Mouse (Mus musculus) left cerebral cortex, adult 11 months (tissue): ENCODE measurements at regions not wholly inside any gene's neighbourhood (a gene's known extent, or its start where the extent isn't known, plus 50 kb on each side); places are given as distances from the start of the nearest gene placed in this dataset.

Experiments
- DNase-seq: peaks from one replicate; pipeline ENCODE4 v3.0.0; 2022; ENCODE audit warnings: low spot score

DNA sequence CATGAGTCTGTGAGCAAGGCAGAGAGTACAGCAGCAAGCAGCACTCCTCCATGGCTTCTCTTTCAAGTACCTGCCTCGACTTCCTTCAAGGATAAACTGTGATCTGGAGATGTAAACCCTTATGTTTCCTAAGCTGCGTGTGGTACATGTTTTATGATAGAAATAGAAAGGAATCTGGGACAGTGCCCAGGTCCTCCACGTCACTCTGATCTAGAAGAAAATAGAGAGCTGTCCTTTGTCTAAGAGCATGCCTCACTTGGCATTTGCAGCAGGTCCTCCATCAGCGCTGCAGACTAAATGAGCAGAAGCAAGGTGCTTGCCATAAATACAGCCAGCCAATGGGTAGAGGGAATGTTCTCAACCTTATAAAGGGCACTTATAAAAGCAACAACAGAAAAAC is 156.3 kb upstream of the Zfp618 start:
- no peak for DNase-seq

DNA sequence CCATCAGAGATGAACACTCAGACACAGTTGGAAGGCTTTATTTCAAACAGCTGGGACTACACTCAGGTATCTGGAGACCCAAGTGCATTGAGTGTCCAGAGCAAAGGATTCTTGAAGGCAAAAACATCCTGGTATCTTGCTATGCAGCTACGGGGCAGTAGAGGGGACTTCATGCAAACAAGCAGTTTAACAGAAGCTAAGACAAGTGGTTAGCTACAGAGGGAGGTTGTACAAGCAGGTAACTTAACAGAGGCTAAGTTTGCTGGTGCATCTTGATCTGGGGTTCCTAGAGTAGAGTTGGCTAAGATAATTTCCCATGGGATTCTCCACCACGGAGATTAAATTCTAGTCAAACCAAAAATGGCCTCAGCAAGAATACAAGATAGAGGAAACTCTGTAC is 145.5 kb upstream of the Zfp618 start:
- no peak for DNase-seq

DNA sequence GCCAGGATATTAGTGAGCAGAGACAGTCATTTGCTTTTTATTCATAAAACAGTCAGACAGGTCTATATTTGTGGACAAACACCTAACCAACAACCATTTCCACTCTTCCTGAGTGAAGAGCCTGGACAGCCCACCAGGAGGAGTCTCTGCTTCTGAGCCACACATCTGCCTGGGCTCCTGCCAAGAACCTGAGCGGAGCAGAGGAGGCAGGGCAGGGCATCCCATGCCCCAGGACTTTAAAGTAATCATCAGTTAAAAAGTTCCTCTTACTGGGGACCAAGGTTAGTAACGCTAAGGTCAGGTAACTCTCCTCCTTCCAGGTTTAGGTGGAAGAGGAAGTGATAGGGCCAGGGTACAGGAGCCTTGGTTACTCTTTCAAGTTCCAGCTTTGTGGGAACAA is 144.1 kb upstream of the Zfp618 start:
- no peak for DNase-seq

DNA sequence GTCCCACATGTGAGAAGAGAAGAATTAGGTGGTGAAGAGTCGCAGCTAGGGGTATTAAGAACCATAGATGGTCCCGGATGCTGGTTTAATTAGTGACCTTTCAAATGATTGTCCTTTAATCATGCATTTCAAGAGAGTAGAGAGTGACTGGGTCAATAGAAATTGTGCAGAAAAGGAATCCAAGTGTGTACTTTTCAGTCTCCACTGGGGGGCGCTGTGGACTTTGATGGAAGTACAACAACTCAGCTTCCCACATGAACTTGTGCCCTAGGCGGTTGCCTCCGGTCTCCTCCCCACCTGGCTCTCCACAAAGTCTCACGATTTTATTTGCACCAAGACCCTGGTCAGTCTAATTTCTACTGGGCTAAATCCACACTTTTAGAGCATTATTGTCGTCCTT is 142.8 kb upstream of the Zfp618 start:
- peak; percentile 18 for DNase-seq

DNA sequence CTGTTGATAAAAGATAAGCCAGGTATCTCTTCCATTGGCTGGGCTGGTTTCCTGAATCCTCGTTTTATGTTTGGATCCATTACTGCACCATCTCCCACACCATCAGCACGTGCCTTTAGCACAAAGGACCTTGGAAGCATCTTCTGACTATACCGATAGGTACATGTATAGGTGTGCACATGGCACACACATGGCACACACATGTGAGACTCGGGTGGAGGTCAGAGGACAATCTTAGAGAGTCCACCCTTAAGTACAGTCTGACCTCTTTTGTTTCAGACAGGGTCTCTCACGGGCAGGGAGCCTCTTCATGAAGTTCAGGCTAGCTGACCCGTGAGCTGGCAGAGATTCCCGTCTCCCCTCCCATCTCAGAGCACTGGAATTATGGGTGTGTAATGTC is 142.3 kb upstream of the Zfp618 start:
- DNase-seq: no peak

DNA sequence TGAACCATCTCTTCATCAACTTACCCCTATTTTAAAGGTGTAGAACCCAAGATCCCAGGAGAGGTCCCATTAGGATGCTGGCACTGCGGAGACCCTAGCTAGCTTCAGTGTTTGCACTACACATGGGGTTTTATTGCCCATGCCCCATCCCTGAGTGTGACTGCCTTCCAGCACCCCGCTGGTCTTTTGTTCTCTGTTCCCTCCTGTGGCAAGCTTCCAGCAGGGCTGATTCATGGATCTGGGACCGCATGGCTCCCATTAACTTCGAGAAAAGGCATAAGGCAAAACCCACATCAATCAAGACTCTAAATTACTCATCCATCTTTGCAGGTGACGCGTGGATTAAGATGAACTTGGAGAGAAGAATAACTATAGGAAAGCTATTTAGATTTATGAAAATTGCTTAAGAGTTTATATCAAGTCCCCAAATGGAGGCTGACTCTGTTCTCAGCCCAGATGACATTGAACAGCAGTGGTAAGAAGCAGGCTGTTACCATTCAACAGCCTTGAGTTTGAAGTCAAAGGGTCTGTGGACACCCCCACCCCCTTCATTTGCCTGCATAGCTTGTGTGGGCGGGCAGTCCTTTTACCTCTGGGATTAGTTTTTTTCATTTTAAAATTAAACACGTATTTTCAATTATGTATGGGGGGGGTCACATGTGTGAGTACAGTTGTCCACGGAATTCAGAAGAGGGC is 141.7 kb upstream of the Zfp618 start:
- DNase-seq: no peak

DNA sequence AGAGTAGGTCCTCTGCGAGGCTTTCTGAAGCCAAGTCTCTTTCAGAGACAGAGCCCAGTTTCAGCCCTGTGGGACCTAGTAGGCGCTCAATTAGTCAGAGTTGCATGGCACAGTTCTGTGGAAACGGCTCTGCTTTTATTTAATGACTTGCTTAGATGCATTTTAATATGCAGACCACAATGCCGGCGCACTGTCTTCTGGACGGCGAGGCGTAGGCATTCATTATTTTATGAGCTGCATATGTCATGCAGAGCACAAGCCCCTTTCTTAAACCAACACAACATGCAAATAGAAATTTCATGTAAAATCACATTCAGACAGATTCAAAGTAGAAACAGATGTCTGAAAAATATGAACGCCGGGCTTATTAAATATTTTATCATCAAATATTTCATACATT is 140.8 kb upstream of the Zfp618 start:
- no peak for DNase-seq

DNA sequence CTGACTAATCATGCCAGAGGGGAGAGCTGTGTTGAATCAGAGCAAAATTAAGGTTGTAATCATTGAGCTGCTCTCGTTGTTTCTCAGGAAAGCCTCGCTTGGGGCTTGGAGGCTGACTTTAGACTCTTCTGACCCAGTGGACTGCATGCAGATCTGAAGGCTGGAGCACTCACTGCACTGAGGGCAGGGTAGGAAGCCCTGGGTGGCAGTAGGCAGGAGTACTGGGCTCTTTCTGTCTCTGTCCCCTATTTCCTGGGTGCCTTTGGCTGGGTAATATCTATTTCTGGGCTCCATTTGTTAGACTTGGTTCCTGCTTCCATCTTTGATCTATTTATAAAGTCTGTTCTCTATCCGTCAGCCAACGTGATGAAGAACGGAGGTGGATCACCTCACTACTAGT is 140.1 kb upstream of the Zfp618 start:
- no peak for DNase-seq

DNA sequence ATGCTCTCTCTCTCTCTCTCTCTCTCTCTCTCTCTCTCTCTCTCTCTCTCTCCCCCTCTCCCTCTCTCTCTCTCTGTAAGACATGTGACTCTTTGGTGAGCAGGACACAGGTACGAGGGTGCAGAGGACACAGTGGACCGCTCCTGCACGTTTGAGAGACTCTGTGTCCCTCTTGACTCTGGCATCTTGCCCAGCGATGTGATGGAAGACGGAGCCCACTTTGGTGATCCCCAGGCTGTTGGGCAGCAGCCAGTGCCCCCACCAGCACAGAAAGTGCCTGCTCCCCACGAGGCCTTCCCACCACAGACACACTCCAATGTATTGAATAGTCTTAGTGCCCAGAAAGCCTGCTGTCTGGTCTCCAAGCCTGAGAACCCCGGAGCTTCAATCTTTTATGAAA is 136.4 kb upstream of the Zfp618 start:
- DNase-seq: no peak

DNA sequence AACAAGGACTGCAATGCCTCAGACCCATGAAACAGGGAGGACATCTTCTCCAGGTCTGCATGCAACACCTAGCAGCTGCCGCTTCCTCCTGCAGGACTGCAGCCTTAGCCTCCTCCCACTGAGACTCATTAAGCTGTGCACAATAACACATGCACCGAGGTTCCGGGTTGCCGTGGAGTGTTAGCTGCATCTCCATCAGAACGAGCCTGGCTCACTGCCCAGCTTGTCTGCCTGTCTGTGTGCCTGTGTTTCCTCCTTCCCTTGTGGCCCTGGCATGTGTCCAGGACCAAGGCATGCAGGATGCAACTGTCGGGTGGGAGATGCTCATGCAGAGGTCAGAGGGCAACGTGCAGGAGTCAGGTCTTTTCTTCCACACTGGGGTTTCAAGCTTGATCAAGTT is 131.4 kb upstream of the Zfp618 start:
- DNase-seq: no peak

DNA sequence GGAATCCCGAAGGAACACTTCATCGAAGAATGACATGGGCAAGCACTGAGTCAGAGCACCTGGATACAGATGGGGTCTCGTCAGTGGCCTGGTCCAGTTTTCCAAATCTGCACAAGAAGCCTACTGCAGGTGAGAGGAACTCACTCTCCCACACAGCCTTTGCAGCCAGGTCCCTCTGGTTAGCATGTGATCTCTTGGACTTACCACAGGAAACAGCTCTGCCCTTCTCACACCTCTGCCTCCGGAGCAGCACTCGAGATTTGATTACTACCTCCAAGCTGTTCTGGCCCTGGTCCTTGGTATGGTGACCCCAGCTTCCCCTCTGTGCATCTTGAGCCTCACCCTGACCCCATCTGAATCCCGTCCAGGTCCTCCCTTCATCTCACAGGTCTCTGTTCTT is 128.5 kb upstream of the Zfp618 start:
- DNase-seq: no peak

DNA sequence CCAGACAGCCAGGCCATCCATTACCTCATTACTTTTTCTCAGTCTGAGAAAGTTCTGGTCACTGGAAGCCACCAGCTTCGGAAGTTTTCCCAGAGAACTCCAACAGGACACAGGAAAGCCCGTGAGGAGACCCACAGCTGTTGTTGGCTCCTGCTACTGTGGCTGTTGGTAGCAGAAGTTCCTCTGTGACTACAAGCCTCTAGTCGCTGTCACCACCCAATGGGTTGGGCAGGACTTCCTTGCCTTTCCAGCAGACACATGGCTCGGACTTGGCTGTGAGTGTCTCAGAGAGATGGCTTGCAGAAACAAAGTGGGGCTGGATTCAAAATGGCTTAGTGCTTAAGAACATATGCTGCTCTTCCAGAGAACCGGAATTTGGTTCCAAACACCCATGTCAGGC is 114.8 kb upstream of the Zfp618 start:
- no peak for DNase-seq

DNA sequence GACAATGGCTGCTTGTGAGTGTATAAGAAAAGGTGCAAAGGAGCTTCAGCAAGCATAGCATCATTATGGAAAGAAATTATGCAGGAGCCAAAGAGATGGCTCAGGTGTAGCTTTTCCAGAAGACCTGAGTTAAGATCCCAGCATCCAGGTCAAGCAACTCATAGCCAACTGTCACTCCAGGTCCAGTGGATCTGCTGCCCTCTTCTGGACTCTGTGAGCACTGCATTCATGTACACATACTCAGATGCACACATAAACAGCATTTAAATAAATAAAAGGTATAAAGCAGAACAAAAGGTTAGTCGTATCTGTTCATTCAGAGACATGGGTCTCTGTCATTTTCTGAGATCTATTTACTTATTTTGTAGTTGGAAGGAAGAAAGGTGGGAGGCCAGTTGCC is 112.0 kb upstream of the Zfp618 start:
- DNase-seq: no peak

DNA sequence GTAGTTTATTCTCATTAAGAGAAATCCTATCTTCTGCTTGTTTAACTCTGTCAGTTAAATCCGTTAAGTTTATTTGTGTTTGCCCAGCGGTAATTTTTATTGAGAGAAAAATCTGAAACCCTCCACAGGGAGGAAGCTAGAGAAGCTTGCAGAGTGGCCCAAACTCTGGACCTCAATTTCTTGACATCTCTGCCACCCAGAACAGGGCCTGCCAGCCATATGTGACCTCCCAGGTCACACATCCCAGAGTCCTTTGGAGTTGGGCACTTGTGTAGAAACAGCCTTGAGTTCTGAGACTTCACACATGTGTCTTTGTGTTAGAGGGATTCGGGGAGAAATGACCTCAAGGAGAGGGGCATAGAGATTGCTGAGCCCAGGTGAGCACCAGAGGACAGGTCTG is 109.0 kb upstream of the Zfp618 start:
- DNase-seq: no peak

DNA sequence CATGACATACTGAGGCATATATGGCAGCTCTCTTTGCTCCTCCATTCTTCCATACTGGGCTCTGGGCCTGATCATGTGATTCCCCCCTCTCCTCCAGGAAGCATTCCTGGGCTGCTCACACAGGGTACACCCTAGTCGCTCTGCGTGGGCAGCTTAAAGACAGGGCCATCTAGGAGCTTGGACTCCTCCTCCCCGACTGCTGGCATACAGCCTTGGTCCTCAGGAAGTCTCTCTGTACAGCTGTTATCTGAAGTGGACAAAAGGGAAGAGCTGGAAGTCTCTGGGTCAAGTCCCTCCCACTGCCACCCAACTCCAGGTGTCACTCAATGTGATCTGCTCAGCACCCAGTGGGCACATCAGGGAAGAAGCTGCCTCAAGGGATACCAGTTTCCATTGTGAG is 102.6 kb upstream of the Zfp618 start:
- no peak for DNase-seq

DNA sequence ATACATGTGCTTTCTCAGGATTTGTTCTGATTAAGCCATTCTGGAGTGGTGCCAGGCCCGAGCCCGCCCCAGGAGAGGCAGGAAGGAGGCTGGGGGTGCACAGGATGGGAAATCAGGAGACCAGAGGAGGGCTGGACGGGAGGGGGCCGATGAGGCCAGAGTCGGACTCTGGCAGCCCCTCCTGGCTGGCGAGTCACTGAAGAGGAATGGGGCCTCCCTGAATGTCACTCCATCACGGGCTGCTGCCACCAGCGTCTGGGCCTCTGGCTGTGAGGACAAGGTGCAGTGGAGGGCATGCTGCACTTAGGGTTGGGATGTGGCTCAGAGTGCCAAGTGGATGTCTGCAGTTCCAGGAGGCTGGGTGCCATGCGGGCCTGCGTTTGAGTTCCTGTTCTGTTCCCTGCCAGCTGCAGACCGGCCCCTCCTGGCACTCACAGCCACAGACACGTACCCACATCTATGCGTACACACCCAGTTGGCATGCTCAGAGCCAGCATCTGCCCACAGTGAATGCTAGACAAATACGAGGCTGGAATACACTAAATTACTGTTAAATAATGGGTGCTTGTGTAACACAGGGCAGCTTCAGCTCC is 94.9 kb upstream of the Zfp618 start:
- DNase-seq: no peak

DNA sequence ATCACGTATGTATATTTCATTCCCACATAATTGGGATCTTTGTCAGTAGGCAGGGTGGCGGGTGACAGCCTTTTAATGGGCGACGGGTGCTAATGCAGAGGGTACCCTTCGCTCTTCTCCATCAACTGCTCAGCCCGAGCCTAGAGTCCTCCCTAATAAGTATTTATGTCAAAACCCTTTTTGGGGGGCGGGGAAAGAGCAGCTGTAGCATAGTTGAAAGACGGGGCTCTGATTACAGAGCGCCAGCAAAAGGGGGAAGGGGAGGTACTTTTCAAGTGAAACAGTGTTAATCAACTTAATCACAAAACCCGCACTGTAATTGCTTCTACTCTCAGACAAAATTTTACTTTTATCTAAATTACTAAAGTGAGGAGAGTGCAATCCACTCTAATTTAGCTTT is 92.8 kb upstream of the Zfp618 start:
- no peak for DNase-seq

DNA sequence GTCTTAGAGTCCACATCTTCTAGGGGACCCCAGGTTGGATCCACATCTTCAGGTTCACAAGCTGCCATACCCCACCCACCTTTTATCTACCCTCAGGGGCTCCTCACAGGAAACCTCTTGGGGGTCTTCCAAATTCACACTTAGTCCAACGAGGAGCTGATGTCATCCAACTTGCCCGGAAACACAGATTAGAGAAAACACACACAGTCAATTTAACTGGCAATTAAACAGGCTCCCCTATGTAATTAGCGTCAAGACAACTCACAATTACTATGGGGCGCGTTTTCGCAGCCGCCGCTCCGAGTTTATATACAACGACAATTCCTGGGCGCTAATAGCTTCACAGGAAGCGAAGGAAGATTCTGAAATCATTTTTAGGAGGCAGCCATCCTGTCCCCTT is 91.4 kb upstream of the Zfp618 start:
- no peak for DNase-seq

DNA sequence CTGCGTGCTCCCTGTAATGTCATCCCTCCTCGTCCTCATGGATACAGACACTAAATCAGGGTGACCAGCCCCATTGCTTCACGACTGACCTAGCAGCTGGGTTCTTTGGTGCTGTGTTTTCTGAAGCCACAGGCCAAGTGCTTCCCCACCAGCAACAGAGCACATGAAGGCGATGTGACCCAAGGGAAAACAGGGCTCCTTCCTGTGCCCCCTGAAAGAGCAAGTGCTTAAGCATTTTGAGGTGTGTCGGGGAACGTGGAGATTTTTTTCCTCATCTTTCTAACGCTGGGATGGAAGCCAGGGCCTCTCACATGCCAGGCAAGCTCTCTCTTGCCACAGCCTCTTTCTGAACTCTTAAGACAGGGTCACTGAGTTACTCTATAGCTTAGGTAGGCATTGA is 87.3 kb upstream of the Zfp618 start:
- no peak for DNase-seq

DNA sequence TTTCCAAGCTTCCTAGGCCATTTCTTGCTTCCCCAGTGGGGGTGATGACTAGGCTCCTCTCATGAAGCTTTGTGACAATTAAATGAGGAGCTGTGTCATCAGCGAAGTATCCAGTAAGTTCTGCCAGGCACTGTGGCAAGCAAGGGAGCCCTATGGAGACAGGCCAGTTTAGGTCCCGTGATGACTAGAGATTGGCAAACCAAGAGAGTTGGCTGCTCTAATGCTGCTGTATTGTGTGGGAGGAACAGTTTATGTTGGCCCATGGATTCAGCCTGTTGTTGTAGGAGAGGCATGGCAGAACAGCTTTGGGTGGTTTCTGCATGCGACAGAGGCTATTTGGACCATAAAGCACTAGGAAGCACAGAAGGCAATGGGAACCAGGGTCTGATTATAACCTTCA is 86.4 kb upstream of the Zfp618 start:
- DNase-seq: no peak

DNA sequence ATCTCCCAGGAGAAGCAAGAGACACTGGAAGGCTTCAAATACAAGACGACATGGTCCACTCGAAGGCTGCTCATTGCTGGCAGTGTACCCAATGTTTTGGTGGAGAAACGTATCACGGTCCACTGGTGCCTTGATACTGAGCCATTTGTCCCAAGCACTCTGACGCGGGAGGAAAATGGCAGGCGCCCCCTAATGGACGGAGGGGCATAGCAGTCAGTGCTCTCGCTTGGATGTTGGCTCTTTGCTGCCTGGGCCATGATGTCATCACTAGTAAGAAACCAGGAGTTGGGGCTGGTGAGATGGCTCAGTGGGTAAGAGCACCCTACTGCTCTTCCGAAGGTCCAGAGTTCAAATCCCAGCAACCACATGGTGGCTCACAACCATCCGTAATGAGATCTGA is 83.5 kb upstream of the Zfp618 start:
- no peak for DNase-seq

DNA sequence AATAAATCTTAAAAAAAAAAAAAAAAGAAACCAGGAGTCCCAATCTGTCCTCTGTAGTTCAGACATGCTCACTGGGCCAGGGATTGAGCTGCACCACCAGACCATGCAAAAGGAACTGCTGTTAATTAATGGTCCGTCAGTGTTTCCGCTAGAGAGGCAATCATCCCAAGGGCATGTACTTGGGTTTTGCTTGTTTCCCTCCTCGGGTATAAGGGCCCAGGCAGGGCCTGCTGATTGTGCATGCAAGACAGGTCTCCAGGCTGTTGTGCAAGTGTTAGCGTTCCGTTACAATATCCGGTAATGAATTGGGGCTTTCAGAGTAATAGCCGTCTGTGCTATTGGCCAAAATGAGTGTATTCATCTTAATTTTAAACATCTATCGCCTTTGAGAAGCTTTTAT is 83.1 kb upstream of the Zfp618 start:
- DNase-seq: no peak

DNA sequence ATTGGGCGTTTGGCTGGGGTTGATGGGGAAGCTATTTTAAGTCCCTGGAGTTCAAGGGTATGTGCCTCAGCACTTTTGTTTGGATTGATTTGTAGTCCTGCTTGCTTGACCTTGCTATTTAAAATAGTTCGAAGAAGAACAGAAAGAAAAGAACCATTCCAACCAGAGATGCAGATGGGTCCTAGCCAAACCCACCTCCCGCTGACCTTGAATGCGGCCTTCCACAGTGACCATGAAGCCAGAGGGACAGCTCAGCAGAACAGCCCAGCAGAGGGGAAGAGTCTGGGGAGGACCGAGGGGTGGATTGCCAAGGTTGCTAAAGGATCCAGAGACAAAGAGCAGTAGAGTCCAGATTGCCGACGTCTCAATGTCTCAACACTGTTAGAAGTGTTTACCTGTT is 76.6 kb upstream of the Zfp618 start:
- DNase-seq: no peak

DNA sequence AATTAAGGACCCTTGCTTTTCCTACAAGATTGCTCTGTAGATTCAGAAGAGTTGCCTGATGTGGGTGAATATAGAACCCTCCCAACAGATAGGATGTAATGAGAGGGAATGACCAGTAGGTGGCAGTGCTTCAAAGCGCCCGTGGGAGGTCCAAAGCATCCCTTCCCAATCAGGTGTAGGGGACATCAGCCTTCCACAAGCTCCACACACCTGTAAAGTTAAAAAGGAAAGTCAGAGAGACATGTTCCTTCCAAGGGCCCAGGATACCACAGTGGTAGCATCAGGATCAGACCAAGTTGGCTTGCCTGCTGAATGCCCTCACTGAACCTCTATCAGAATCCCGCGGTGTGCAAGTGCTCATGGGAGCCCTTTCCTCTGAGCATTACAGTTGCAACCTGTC is 75.7 kb upstream of the Zfp618 start:
- DNase-seq: no peak
